Mouse (Mus musculus) neural tube, embryonic 15.5 days (tissue): ENCODE results near the gene Pex26. TPM values are rescaled to one million over a fixed set of nuclear protein-coding genes. Genes with fewer than 3 reads are reported as not detected.

Source experiments
- polyA plus RNA-seq: library from polyadenylated mRNA; unstranded; fragments of >200 nt; fragmentation: Nextera tagmentation; extraction: Ambion mirVana; gene quantifications from 2 replicates; pipeline ENCODE4 v1.2.1, GENCODE M21; 2015

Gene Pex26
- polyA plus RNA-seq, 1 experiment from 2014 or later, result 15.0 TPM

Other genes with a start within 250 kb of the Pex26 start
- 30.3 and 35.2 TPM in 2 replicates for gene Mical3, start 52.7 kb upstream of the Pex26 start, polyA plus RNA-seq
- 1.5 and 2.5 TPM in 2 replicates for gene Tuba8, start 27.0 kb downstream of the Pex26 start, polyA plus RNA-seq
- 1.9 and 6.4 TPM in 2 replicates for gene Usp18, start 62.2 kb downstream of the Pex26 start, polyA plus RNA-seq
- gene Slc6a13, start 116.6 kb downstream of the Pex26 start, polyA plus RNA-seq, result 34.4 and 41.0 TPM in 2 replicates
- gene Slc6a12, start 159.4 kb downstream of the Pex26 start, polyA plus RNA-seq, result 0.43 and 0.70 TPM in 2 replicates